Mouse (Mus musculus): ENCODE data around the gene Pfkl. TPM values are rescaled to one million over a fixed set of nuclear protein-coding genes. Genes with fewer than 3 reads are reported as not detected.

Gene Pfkl
- polyA plus RNA-seq, 1 experiment from 2014 or later, result 108 TPM

DNA sequence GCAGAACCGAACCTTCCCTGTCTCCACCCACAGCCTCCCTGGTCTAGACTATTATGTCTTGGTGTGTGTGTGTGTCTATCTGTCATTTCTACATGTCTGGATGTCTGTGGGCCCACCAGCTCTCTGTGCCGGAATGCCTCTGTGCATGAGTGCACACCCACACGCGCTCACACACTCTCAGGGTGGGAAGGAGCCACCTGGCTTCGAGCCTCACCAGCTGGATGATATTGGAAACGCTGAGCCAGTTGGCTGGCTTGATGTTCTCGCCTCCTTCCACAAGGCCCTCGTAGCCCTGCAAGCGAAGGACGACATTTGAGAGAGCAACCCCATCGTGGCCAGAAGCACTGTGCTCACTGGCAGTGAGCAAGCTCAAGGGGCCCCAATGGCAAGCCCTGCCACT is 8.1 kb downstream of the Pfkl start:
- Histone ChIP-seq H3K36me3 (replicated peaks; ENCODE audit: control insufficient read depth, insufficient read depth, low read depth, low read length) (peaks cover 11% of the 10 kb centered on the region), H3K4me2 (ENCODE audit: low read depth, low read length) (no peak overlapping the region)

GRCm38 (mm10) chr10:78000200-78000599 is 9.7 kb downstream of the Pfkl start:
- no peak overlapping the region for H3K4me2 ChIP-seq (ENCODE audit: low read depth, low read length)
- DNase-seq (ENCODE audit: low spot score) (no peak), ATAC-seq (replicated peaks; ENCODE audit: insufficient number of reproducible peaks, low FRiP score, low TSS enrichment, low read depth) (no peak)
- H3K9me3 ChIP-seq (replicated peaks; ENCODE audit: control insufficient read depth, low read length), result no peaks in the 10 kb centered on the region
- H3K36me3 ChIP-seq (replicated peaks; ENCODE audit: control insufficient read depth, insufficient read depth, low read depth, low read length), result peaks cover 11% of the 10 kb centered on the region
- H3K27ac ChIP-seq (replicated peaks; ENCODE audit: low read depth, low read length), result no peak overlapping the region
- no peaks in the 10 kb centered on the region for H3K27me3 ChIP-seq (ENCODE audit: control insufficient read depth, insufficient read depth, low read length)
- 88% methylated on average over 5 of the region's 5 CpGs for WGBS
- no peak overlapping the region for H3K9ac ChIP-seq (replicated peaks; ENCODE audit: low read length)
- no peaks in the 10 kb centered on the region for H3K4me1 ChIP-seq (ENCODE audit: control insufficient read depth, insufficient read depth, low read length)
- no peak overlapping the region for H3K4me3 ChIP-seq (ENCODE audit: low read depth, low read length)

More for the DNA sequence above, 8.1 kb downstream of the Pfkl start:
- no peaks in the 10 kb centered on the region for H3K9me3 ChIP-seq (replicated peaks; ENCODE audit: control insufficient read depth, low read length)
- 90% methylated on average over 11 of the region's 11 CpGs for WGBS
- H3K9ac ChIP-seq (replicated peaks; ENCODE audit: low read length), result no peak overlapping the region
- ATAC-seq (replicated peaks; ENCODE audit: insufficient number of reproducible peaks, low FRiP score, low TSS enrichment, low read depth) (no peak), DNase-seq (ENCODE audit: low spot score) (no peak)
- no peaks in the 10 kb centered on the region for H3K4me1 ChIP-seq (ENCODE audit: control insufficient read depth, insufficient read depth, low read length)
- H3K27ac ChIP-seq (replicated peaks; ENCODE audit: low read depth, low read length), result no peak overlapping the region
- H3K27me3 ChIP-seq (ENCODE audit: control insufficient read depth, insufficient read depth, low read length), result no peaks in the 10 kb centered on the region
- no peak overlapping the region for H3K4me3 ChIP-seq (ENCODE audit: low read depth, low read length)

GRCm38 (mm10) chr10:77995639-77996038 is 14.2 kb downstream of the Pfkl start:
- Histone ChIP-seq H3K27ac (replicated peaks; ENCODE audit: low read depth, low read length) (no peak overlapping the region), H3K4me2 (ENCODE audit: low read depth, low read length) (no peak overlapping the region), H3K27me3 (ENCODE audit: control insufficient read depth, insufficient read depth, low read length) (no peaks in the 10 kb centered on the region), H3K9ac (replicated peaks; ENCODE audit: low read length) (no peak overlapping the region), H3K4me1 (ENCODE audit: control insufficient read depth, insufficient read depth, low read length) (no peaks in the 10 kb centered on the region), H3K36me3 (replicated peaks; ENCODE audit: control insufficient read depth, insufficient read depth, low read depth, low read length) (peaks cover 17% of the 10 kb centered on the region), H3K9me3 (replicated peaks; ENCODE audit: control insufficient read depth, low read length) (no peaks in the 10 kb centered on the region), H3K4me3 (ENCODE audit: low read depth, low read length) (no peak overlapping the region)
- ATAC-seq (replicated peaks; ENCODE audit: insufficient number of reproducible peaks, low FRiP score, low TSS enrichment, low read depth) (no peak), DNase-seq (ENCODE audit: low spot score) (no peak)
- WGBS, result 91% methylated on average over 3 of the region's 3 CpGs

DNA sequence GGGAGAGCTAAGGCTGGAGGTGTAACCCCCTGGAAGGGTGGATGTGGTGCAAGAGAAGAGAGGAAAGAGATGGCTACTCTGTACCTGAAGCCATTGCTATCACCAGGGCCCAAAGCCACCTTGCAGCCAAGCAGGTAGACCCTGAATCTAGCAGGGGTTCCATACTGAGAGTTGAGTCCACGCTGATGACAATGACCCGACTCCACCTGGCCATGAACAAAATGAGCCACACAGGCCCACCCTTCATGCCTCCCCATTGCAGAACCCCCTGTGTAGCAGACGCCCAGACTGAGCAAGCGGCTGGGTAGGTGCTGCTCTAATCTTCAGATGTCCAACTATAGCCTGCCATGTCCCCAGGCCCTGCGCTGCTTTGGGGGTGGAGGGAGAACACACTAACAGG is 24.1 kb downstream of the Pfkl start:
- Histone ChIP-seq H3K9me3 (replicated peaks; ENCODE audit: control insufficient read depth, low read length) (no peaks in the 10 kb centered on the region), H3K9ac (replicated peaks; ENCODE audit: low read length) (no peak overlapping the region), H3K4me1 (ENCODE audit: control insufficient read depth, insufficient read depth, low read length) (no peaks in the 10 kb centered on the region), H3K27ac (replicated peaks; ENCODE audit: low read depth, low read length) (no peak overlapping the region), H3K4me3 (ENCODE audit: low read depth, low read length) (no peak overlapping the region), H3K4me2 (ENCODE audit: low read depth, low read length) (no peak overlapping the region), H3K36me3 (replicated peaks; ENCODE audit: control insufficient read depth, insufficient read depth, low read depth, low read length) (peaks cover 6% of the 10 kb centered on the region), H3K27me3 (ENCODE audit: control insufficient read depth, insufficient read depth, low read length) (no peaks in the 10 kb centered on the region)
- ATAC-seq (replicated peaks; ENCODE audit: insufficient number of reproducible peaks, low FRiP score, low TSS enrichment, low read depth), result no peak
- 71% methylated on average over 5 of the region's 5 CpGs for WGBS
- no peak for DNase-seq (ENCODE audit: low spot score)

- Histone ChIP-seq H3K9ac (replicated peaks; ENCODE audit: low read length) (no peak overlapping the region), H3K36me3 (replicated peaks; ENCODE audit: control insufficient read depth, insufficient read depth, low read depth, low read length) (peaks cover under 1% of the 10 kb centered on the region), H3K4me3 (ENCODE audit: low read depth, low read length) (no peak overlapping the region), H3K27me3 (ENCODE audit: control insufficient read depth, insufficient read depth, low read length) (no peaks in the 10 kb centered on the region), H3K9me3 (replicated peaks; ENCODE audit: control insufficient read depth, low read length) (no peaks in the 10 kb centered on the region), H3K27ac (replicated peaks; ENCODE audit: low read depth, low read length) (no peak overlapping the region), H3K4me2 (ENCODE audit: low read depth, low read length) (no peak overlapping the region), H3K4me1 (ENCODE audit: control insufficient read depth, insufficient read depth, low read length) (no peaks in the 10 kb centered on the region)
- 4% methylated on average over 4 of the region's 4 CpGs for WGBS
- ATAC-seq (replicated peaks; ENCODE audit: insufficient number of reproducible peaks, low FRiP score, low TSS enrichment, low read depth) (no peak; the same call in 1 of the 2 replicates), DNase-seq (ENCODE audit: low spot score) (peak; percentile 91)
Observed at GRCm38 (mm10) chr10:77984660-77985059, 25.2 kb downstream of the Pfkl start.

GRCm38 (mm10) chr10:77978351-77979350 is 31.2 kb downstream of the Pfkl start, which contains the start of gene 1810043G02Rik:
TSS of gene 1810043G02Rik (plus strand) at chr10:77978524.
- Histone ChIP-seq H3K27ac (replicated peaks; ENCODE audit: low read depth, low read length) (peak within 1 kb of the TSS; percentile 13; the same call in 1 of the 2 replicates), H3K36me3 (replicated peaks; ENCODE audit: control insufficient read depth, insufficient read depth, low read depth, low read length) (no peaks in the 10 kb centered on the region; the same call in 1 of the 2 replicates), H3K9me3 (replicated peaks; ENCODE audit: control insufficient read depth, low read length) (no peaks in the 10 kb centered on the region), H3K9ac (replicated peaks; ENCODE audit: low read length) (peak within 1 kb of the TSS; percentile 84), H3K4me1 (ENCODE audit: control insufficient read depth, insufficient read depth, low read length) (no peaks in the 10 kb centered on the region), H3K4me2 (ENCODE audit: low read depth, low read length) (peak within 1 kb of the TSS; percentile 40), H3K27me3 (ENCODE audit: control insufficient read depth, insufficient read depth, low read length) (no peaks in the 10 kb centered on the region), H3K4me3 (ENCODE audit: low read depth, low read length) (peak within 1 kb of the TSS; percentile 68)
- DNase-seq (ENCODE audit: low spot score) (peak; percentile 99), ATAC-seq (replicated peaks; ENCODE audit: insufficient number of reproducible peaks, low FRiP score, low TSS enrichment, low read depth) (peak; percentile 94)
- 1% methylated on average over 54 of the region's 57 CpGs for WGBS

GRCm38 (mm10) chr10:77976458-77977150 is 33.3 kb downstream of the Pfkl start:
- no peaks in the 10 kb centered on the region for H3K4me1 ChIP-seq (ENCODE audit: control insufficient read depth, insufficient read depth, low read length)
- no peaks in the 10 kb centered on the region; the same call in 1 of the 2 replicates for H3K36me3 ChIP-seq (replicated peaks; ENCODE audit: control insufficient read depth, insufficient read depth, low read depth, low read length)
- H3K4me2 ChIP-seq (ENCODE audit: low read depth, low read length), result no peak overlapping the region
- ATAC-seq (replicated peaks; ENCODE audit: insufficient number of reproducible peaks, low FRiP score, low TSS enrichment, low read depth), result no peak
- H3K9ac ChIP-seq (replicated peaks; ENCODE audit: low read length), result no peak overlapping the region
- H3K4me3 ChIP-seq (ENCODE audit: low read depth, low read length), result no peak overlapping the region
- no peak overlapping the region for H3K27ac ChIP-seq (replicated peaks; ENCODE audit: low read depth, low read length)
- H3K27me3 ChIP-seq (ENCODE audit: control insufficient read depth, insufficient read depth, low read length), result no peaks in the 10 kb centered on the region
- no peak for DNase-seq (ENCODE audit: low spot score)
- 82% methylated on average over 8 of the region's 8 CpGs for WGBS
- H3K9me3 ChIP-seq (replicated peaks; ENCODE audit: control insufficient read depth, low read length), result no peaks in the 10 kb centered on the region
